Mouse (Mus musculus) embryonic facial prominence, embryonic 12.5 days (tissue): Measurements from ENCODE around the gene Frmd6. TPM values are rescaled to one million over a fixed set of nuclear protein-coding genes. Genes with fewer than 3 reads are reported as not detected.
A peak's percentile ranks its signal among the peaks of the same experiment; 100 is the strongest.

Source experiments
- ATAC-seq: fragments of 200-750 bp; cut with Nextera tagmentation; 2 replicates; pipeline ENCODE4 v1.8.0; 2017; ENCODE audit not compliant: insufficient number of reproducible peaks, insufficient read depth, low FRiP score, low TSS enrichment
- H3K27ac ChIP-seq: fragments of 300-500 bp; sonication (generic); 2 replicates; pipeline ENCODE4 v1.5.1; 2016; ENCODE audit warnings: mild to moderate bottlenecking
- H3K27me3 ChIP-seq: fragments of 300-500 bp; sonication (generic); 2 replicates; pipeline ENCODE4 v1.6.1; 2016; ENCODE audit warnings: mild to moderate bottlenecking, moderate library complexity
- H3K36me3 ChIP-seq: fragments of 300-500 bp; sonication (generic); 2 replicates; pipeline ENCODE4 v1.6.1; 2016; ENCODE audit warnings: mild to moderate bottlenecking
- H3K4me1 ChIP-seq: fragments of 300-500 bp; sonication (generic); 2 replicates; pipeline ENCODE4 v1.6.1; 2016
- H3K4me2 ChIP-seq: fragments of 300-500 bp; sonication (generic); replicated peaks from 2 replicates; pipeline ENCODE4 v1.6.1; 2016; ENCODE audit warnings: mild to moderate bottlenecking, moderate library complexity
- H3K4me3 ChIP-seq: fragments of 300-500 bp; sonication (generic); 2 replicates; pipeline ENCODE4 v1.5.1; 2016; ENCODE audit warnings: mild to moderate bottlenecking
- H3K9ac ChIP-seq: fragments of 300-500 bp; sonication (generic); 2 replicates; pipeline ENCODE4 v1.6.1; 2016; ENCODE audit warnings: mild to moderate bottlenecking, moderate library complexity
- H3K9me3 ChIP-seq: fragments of 300-500 bp; sonication (generic); 2 replicates; pipeline ENCODE4 v1.6.1; 2016; ENCODE audit warnings: mild to moderate bottlenecking, moderate library complexity
- WGBS: fragments of 180-500 bp; shearing (Covaris S2); methylation state at CpG from one replicate; pipeline ENCODE4 v1.1.7; 2016; 5-methylcytosine and 5-hydroxymethylcytosine counted together
- polyA plus RNA-seq: library from polyadenylated mRNA; unstranded; fragments of >200 nt; fragmentation: Nextera tagmentation; extraction: Ambion mirVana; gene quantifications from 2 replicates; pipeline ENCODE4 v1.2.1, GENCODE M21; 2016

Gene Frmd6
- polyA plus RNA-seq, 1 experiment from 2014 or later, result 81.3 TPM

GRCm38 (mm10) chr12:70832216-70832998 is 7.1 kb downstream of the Frmd6 start:
- Histone ChIP-seq H3K27me3 (no peaks in the 10 kb centered on the region), H3K36me3 (no peaks in the 10 kb centered on the region), H3K4me2 (no peak overlapping the region), H3K4me1 (peaks cover 31% of the 10 kb centered on the region), H3K9me3 (no peaks in the 10 kb centered on the region), H3K9ac (no peak overlapping the region), H3K27ac (no peak overlapping the region), H3K4me3 (no peak overlapping the region)
- 43% methylated on average over 4 of the region's 4 CpGs for WGBS
- ATAC-seq, result no peak

DNA sequence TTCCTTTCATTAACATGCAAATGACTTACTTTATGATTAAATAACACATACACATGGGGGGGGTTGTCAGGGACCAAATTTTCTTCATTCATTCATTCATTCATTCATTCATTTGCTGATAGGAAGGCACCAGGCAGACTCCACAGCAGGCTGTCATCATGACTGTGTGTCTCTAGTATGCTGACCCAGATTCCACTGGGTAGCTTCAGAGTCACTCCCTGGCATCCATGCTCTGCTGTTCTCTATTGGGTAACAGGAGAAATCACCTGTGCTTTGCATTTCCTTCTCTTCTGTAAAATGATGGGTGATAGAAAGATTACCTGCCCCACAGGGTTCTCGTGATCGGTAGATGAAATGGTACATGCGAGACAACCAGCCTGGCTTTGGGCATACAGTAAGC is 7.7 kb downstream of the Frmd6 start:
- Histone ChIP-seq H3K27ac (no peak overlapping the region), H3K4me2 (no peak overlapping the region), H3K27me3 (no peaks in the 10 kb centered on the region), H3K4me1 (peaks cover 36% of the 10 kb centered on the region), H3K36me3 (no peaks in the 10 kb centered on the region), H3K9ac (no peak overlapping the region), H3K9me3 (no peaks in the 10 kb centered on the region), H3K4me3 (no peak overlapping the region)
- WGBS, result 96% methylated on average over 3 of the region's 3 CpGs
- no peak for ATAC-seq

DNA sequence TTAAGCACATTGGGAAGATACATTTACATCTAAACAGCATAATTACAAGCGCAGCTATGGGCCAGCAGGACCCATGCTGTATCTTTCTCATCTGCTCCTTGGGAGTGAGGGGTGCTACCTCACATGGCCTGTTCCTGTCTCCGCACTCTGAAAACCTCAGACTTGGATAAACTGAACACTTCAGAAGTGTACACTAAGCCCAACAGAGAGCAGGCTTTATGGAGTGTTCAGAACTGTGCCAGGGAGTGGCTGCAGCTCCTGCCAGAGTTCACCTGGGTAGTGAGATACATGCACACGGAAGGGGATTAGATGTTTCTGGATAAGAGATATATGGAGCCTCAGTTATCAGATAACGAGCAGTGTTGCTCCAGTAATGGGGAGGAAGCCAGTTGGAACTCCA is 8.7 kb downstream of the Frmd6 start:
- ATAC-seq, result no peak
- Histone ChIP-seq H3K4me3 (no peak overlapping the region), H3K36me3 (no peaks in the 10 kb centered on the region), H3K27ac (no peak overlapping the region), H3K9ac (no peak overlapping the region), H3K4me1 (peaks cover 33% of the 10 kb centered on the region), H3K27me3 (no peaks in the 10 kb centered on the region), H3K4me2 (no peak overlapping the region), H3K9me3 (no peaks in the 10 kb centered on the region)
- 83% methylated on average over 4 of the region's 4 CpGs for WGBS

DNA sequence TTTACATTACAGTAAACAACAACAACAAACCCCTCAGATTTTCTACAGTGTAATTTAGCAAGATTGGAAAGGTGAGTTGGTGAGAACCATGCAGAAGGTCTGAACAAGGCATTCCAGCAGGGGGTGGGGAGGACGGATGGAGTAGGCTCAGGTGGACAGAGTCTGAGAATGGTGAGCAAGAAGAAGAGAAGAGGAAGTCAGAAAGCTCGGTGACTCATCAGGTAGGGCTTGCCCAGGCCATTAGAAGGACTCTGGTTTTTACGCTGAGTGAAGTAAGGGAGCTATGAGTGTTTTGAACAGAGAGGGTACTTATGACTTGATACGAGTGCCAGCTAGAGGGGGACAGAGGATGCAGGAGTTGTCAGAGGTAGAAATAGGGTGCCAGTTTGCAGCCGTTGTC is 9.7 kb downstream of the Frmd6 start:
- H3K36me3 ChIP-seq, result no peaks in the 10 kb centered on the region
- ATAC-seq, result no peak
- no peaks in the 10 kb centered on the region for H3K9me3 ChIP-seq
- no peak overlapping the region for H3K4me2 ChIP-seq
- no peak overlapping the region for H3K4me3 ChIP-seq
- H3K9ac ChIP-seq, result no peak overlapping the region
- H3K27ac ChIP-seq, result no peak overlapping the region
- peaks cover 26% of the 10 kb centered on the region for H3K4me1 ChIP-seq
- no peaks in the 10 kb centered on the region for H3K27me3 ChIP-seq
- WGBS, result 86% methylated on average over 5 of the region's 5 CpGs

DNA sequence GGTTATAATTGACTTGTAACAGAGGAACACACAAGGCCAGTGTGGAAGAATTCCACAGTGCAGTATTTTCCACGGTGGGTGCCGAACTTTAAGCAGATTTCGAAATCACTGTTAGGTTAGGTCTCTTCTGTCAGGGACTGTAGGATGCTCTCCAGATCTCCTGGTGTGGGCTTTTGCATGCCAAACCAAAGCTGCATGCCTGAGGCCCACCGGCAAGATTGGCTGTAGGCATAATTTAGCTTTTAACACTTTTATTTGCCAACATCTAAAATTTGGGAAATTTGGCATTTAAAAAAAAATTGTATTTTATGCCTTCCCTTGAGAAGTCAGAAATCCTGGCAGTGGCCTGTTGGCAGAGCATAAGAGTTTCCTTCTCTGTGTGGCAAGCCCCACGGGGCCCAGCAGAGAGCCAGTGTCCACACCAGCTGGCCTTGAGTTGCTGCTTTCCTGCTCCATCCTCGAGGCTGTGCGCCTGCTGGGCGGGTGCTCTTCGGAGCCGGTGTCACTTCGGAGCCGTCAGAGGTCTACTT is 12.5 kb downstream of the Frmd6 start:
- Histone ChIP-seq H3K4me3 (no peak overlapping the region), H3K27ac (0 out of 2 replicates have a peak overlapping the region, but pooled peaks have one; percentile 13), H3K4me2 (no peak overlapping the region), H3K36me3 (no peaks in the 10 kb centered on the region), H3K4me1 (peaks cover 8% of the 10 kb centered on the region; the same call in 1 of the 2 replicates), H3K9me3 (no peaks in the 10 kb centered on the region), H3K27me3 (no peaks in the 10 kb centered on the region), H3K9ac (no peak overlapping the region)
- 70% methylated on average over 12 of the region's 12 CpGs for WGBS
- ATAC-seq, result no peak

- 89% methylated on average over 2 of the region's 2 CpGs for WGBS
- no peaks in the 10 kb centered on the region for H3K27me3 ChIP-seq
- no peak overlapping the region for H3K27ac ChIP-seq
- H3K4me2 ChIP-seq, result no peak overlapping the region
- ATAC-seq, result no peak
- H3K9me3 ChIP-seq, result no peaks in the 10 kb centered on the region
- peaks cover 24% of the 10 kb centered on the region for H3K4me1 ChIP-seq
- no peak overlapping the region for H3K9ac ChIP-seq
- H3K4me3 ChIP-seq, result no peak overlapping the region
- no peaks in the 10 kb centered on the region for H3K36me3 ChIP-seq
These were observed 20.1 kb downstream of the Frmd6 start for GRCm38 (mm10) chr12:70845371-70845770.

GRCm38 (mm10) chr12:70849024-70849423 is 23.7 kb downstream of the Frmd6 start:
- H3K36me3 ChIP-seq, result no peaks in the 10 kb centered on the region
- no peaks in the 10 kb centered on the region for H3K9me3 ChIP-seq
- H3K4me3 ChIP-seq, result no peak overlapping the region
- H3K4me1 ChIP-seq, result peaks cover 31% of the 10 kb centered on the region
- H3K27me3 ChIP-seq, result no peaks in the 10 kb centered on the region
- no peak overlapping the region for H3K9ac ChIP-seq
- 68% methylated on average over 9 of the region's 9 CpGs for WGBS
- H3K4me2 ChIP-seq, result no peak overlapping the region
- H3K27ac ChIP-seq, result no peak overlapping the region
- no peak for ATAC-seq

GRCm38 (mm10) chr12:70849517-70850291 is 24.4 kb downstream of the Frmd6 start:
- 52% methylated on average over 11 of the region's 11 CpGs for WGBS
- Histone ChIP-seq H3K4me1 (peaks cover 34% of the 10 kb centered on the region), H3K4me3 (no peak overlapping the region), H3K27ac (no peak overlapping the region), H3K36me3 (no peaks in the 10 kb centered on the region), H3K9ac (no peak overlapping the region), H3K4me2 (no peak overlapping the region), H3K9me3 (no peaks in the 10 kb centered on the region), H3K27me3 (no peaks in the 10 kb centered on the region)
- ATAC-seq, result no peak

DNA sequence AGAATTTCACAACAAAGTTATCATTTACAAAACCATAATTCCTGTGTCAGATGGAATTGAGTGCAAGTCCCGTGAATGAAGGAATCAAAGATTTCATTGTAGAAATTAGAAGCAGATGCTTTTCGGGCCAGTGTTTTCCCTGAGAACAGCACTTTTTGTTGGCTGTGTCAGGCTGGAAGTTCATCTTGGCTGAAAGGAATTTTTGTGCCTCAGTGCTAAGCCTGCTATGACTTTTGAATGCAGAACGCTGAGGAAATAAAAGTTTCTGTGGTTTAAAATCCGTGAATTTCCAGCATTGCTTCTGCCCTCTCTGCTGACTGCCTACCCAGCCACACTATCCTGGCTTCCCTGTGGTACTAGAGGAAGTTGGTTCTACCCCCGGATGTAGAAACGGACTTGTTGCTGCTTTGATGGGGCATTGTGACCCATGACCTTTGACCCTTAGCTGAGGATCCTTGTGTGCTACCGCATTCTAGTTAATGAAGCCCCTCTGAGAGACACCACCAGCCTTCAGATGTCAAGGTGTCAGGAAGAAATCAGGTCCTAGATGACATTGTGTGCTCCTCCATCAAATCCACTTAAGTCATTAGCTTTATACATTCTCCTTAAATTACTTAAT is 26.1 kb downstream of the Frmd6 start:
- Histone ChIP-seq H3K4me3 (no peak overlapping the region), H3K4me1 (peaks cover 38% of the 10 kb centered on the region), H3K36me3 (no peaks in the 10 kb centered on the region), H3K27ac (peak overlapping the region; percentile 89), H3K4me2 (peak overlapping the region; percentile 34), H3K9ac (no peak overlapping the region), H3K27me3 (no peaks in the 10 kb centered on the region), H3K9me3 (no peaks in the 10 kb centered on the region)
- no peak for ATAC-seq
- 14% methylated on average over 7 of the region's 7 CpGs for WGBS

DNA sequence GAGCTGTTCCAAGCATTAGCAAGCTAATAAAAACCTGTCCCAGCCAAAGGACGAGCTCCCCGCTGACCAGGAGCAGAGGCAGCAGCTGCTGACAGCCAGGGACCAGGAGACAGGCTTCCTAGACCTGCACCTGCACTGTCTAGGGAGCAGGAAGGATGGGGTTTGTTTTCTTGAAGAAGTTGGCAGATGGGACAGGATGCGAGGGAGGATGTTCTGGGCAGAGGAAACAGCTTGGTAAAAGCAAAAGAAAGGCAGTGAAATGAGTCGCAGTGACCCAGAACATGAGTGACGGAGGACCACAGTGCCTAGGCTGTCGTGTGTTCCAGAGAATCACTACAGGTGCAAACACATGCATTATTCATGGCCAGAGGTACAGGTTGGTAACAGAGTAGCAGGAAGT is 27.7 kb downstream of the Frmd6 start:
- no peak overlapping the region for H3K4me2 ChIP-seq
- no peak overlapping the region for H3K4me3 ChIP-seq
- ATAC-seq, result no peak
- H3K27ac ChIP-seq, result no peak overlapping the region
- H3K9ac ChIP-seq, result no peak overlapping the region
- 57% methylated on average over 6 of the region's 6 CpGs for WGBS
- H3K36me3 ChIP-seq, result peaks cover 4% of the 10 kb centered on the region
- no peaks in the 10 kb centered on the region for H3K9me3 ChIP-seq
- no peaks in the 10 kb centered on the region for H3K27me3 ChIP-seq
- H3K4me1 ChIP-seq, result peaks cover 38% of the 10 kb centered on the region

DNA sequence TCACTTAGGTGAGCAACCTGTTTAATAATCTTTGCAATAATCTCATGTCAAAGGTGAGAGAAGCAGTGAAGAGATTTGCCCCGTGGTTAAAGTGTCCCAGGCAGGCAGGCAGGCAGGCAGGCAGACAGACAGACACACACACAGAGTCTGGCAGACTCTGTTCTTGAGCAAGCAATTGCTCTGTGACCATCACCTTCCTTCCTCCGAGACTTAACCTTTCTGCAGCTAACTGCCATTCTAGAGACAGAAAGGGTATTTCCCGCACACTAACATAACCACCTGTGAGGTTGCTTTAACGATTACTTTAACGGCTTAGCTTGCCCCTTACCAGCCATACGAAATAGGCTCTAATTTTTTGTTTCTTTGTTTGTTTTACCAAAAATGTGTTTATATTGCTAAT is 30.4 kb downstream of the Frmd6 start:
- Histone ChIP-seq H3K27me3 (no peaks in the 10 kb centered on the region), H3K4me3 (no peak overlapping the region), H3K9me3 (no peaks in the 10 kb centered on the region), H3K9ac (no peak overlapping the region), H3K36me3 (peaks cover 4% of the 10 kb centered on the region), H3K4me1 (peaks cover 19% of the 10 kb centered on the region), H3K4me2 (no peak overlapping the region), H3K27ac (no peak overlapping the region)
- 78% methylated on average over 6 of the region's 6 CpGs for WGBS
- no peak for ATAC-seq
